Mouse (Mus musculus) kidney, adult 2 months (tissue): ENCODE results near the gene Rcan2.

Experiments used
- CTCF ChIP-seq: fragments of 200-500 bp; conservative IDR thresholded peaks from 2 replicates; pipeline ENCODE4 v1.5.1; 2011; ENCODE audit warnings: low read depth, mild to moderate bottlenecking, control low read depth, low read length, moderate library complexity, mixed read lengths; ENCODE audit not compliant: insufficient read depth, insufficient read length
- POLR2A ChIP-seq: fragments of 200-500 bp; IDR thresholded peaks from one replicate; pipeline ENCODE4 v1.6.1; 2011; ENCODE audit warnings: low read depth, low read length, control low read depth

GRCm38 (mm10) chr17:44030776-44031587 lies 229.8 kb downstream of the Rcan2 start:
- no peak for TF ChIP-seq CTCF
- no peak for TF ChIP-seq POLR2A
